Mouse (Mus musculus): ENCODE results near the gene Amdhd1. TPM values are rescaled to one million over a fixed set of nuclear protein-coding genes. Genes with fewer than 3 reads are reported as not detected.

Gene Amdhd1
- polyA plus RNA-seq, 1 experiment: 0.14 TPM

- Histone ChIP-seq H3K36me3 (ENCODE audit: control insufficient read depth, insufficient read depth) (peaks cover 31% of the 10 kb centered on the region), H3ac (ENCODE audit: control insufficient read depth, insufficient read length) (no peak overlapping the region), H3K79me2 (ENCODE audit: control insufficient read depth, insufficient read depth) (no peaks in the 10 kb centered on the region), H3K4me2 (ENCODE audit: low read depth) (no peak overlapping the region), H3K27me3 (ENCODE audit: control insufficient read depth, insufficient read depth, insufficient read length) (no peaks in the 10 kb centered on the region), H3K4me3 (no peak overlapping the region)
- TF ChIP-seq SRF (IDR thresholded peaks at IDR 0.05; ENCODE audit: control insufficient read depth, insufficient read length, low read depth): no peak
- no peak for TF ChIP-seq MYOD1 (IDR thresholded peaks at IDR 0.05; ENCODE audit: control insufficient read depth in 1 of 3, insufficient read length in 2 of 3, low read depth in 2 of 3)
- no peak for TF ChIP-seq E2F4 (IDR thresholded peaks at IDR 0.05; ENCODE audit: insufficient read depth)
- no peak for TF ChIP-seq TCF3 (IDR thresholded peaks at IDR 0.05; ENCODE audit: insufficient read length, low read depth)
- no peak for TF ChIP-seq CEBPB (IDR thresholded peaks at IDR 0.05; ENCODE audit: insufficient read depth, poor library complexity, severe bottlenecking)
- TF ChIP-seq POLR2A (IDR thresholded peaks at IDR 0.05; ENCODE audit: insufficient read length, low read depth): no peak
- TF ChIP-seq POLR2AphosphoS2 (IDR thresholded peaks at IDR 0.05; ENCODE audit: insufficient read length, low read depth): no peak
- TF ChIP-seq REST (IDR thresholded peaks at IDR 0.05; ENCODE audit: insufficient read depth, insufficient read length): no peak
- TF ChIP-seq MAX (IDR thresholded peaks at IDR 0.05; ENCODE audit: low read depth): no peak
- TF ChIP-seq TCF12 (IDR thresholded peaks at IDR 0.05; ENCODE audit: insufficient read depth, poor library complexity, severe bottlenecking): no peak
- TF ChIP-seq USF1 (IDR thresholded peaks at IDR 0.05; ENCODE audit: low read depth): no peak
- no peak for TF ChIP-seq MYOG (IDR thresholded peaks at IDR 0.05; ENCODE audit: control insufficient read depth in 1 of 3, insufficient read depth in 1 of 3, insufficient read length in 2 of 3, low read depth in 2 of 3)
Measured at GRCm38 (mm10) chr10:93484511-93484910, 55.3 kb downstream of the Amdhd1 start.

Other genes starting within 250 kb of the Amdhd1 start
- 28.4 TPM for gene Elk3, start 228.9 kb downstream of the Amdhd1 start, polyA plus RNA-seq (2012; fragmentation: generic; extraction: Trizol)
- 73.9 TPM for gene Lta4h, start 86.6 kb downstream of the Amdhd1 start, polyA plus RNA-seq (2012; fragmentation: generic; extraction: Trizol)
- 0.11 TPM for gene Hal, start 51.3 kb downstream of the Amdhd1 start, polyA plus RNA-seq (2012; fragmentation: generic; extraction: Trizol)
- gene Ccdc38, start 599 bp upstream of the Amdhd1 start, polyA plus RNA-seq (2012; fragmentation: generic; extraction: Trizol): 0.05 TPM
- gene Snrpf, start 49.7 kb upstream of the Amdhd1 start, polyA plus RNA-seq (2012; fragmentation: generic; extraction: Trizol): 156 TPM
- gene Ntn4, start 100.6 kb upstream of the Amdhd1 start, polyA plus RNA-seq (2012; fragmentation: generic; extraction: Trizol): 3.0 TPM